Mouse (Mus musculus): ENCODE data around the gene Odf3. TPM values are rescaled to one million over a fixed set of nuclear protein-coding genes. Genes with fewer than 3 reads are reported as not detected.

Gene Odf3
- 0.12 and 0.16 TPM in 2 replicates for polyA plus RNA-seq (2015; fragmentation: Nextera tagmentation; extraction: Ambion mirVana)

DNA sequence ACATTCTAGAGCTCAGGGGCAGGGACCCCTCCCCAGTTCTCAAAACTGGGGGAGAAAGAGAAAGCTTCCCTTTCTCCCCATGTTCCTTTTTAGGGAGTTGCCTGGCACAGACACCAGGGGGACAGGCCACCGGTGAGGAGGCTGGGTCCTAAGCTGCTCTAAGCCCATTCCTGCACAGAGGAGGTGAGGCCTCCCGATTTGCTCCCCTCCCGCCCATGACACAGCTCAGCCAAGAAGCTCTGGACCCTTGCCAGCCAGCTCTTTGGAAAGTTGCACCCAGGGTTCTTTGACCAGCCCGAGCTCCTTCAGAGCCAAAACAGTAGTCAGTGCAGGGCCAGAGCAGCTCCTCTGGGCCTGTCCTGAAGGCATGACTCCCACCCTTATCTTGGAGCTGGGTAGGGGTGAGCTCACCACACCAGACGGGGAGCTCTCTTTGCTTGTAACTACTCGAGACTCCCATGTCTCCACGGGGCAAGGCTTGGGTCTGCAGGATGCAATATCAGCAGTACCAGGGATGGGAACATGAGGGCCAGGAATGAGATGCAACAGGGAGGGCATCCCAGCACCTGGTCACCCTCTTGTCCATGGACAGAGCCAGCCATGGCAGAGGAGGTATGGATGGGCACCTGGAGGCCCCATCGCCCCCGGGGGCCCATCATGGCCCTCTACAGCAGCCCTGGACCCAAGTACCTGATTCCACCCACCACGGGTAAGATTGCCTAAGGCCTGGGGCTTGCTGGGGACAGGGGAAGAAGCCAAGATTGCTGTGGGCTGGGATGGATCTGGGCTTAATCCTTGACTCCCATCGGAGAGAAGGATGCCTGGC lies at the start of gene Odf3:
Odf3 (plus strand) TSS at position 51 of the 826 bp plus-strand sequence.

GRCm38 (mm10) chr7:140821653-140822329 lies 25.8 kb upstream of the Odf3 start, which contains the start of gene Zfp941:
Gene Zfp941 (minus strand): TSS chr7:140822178.

DNA sequence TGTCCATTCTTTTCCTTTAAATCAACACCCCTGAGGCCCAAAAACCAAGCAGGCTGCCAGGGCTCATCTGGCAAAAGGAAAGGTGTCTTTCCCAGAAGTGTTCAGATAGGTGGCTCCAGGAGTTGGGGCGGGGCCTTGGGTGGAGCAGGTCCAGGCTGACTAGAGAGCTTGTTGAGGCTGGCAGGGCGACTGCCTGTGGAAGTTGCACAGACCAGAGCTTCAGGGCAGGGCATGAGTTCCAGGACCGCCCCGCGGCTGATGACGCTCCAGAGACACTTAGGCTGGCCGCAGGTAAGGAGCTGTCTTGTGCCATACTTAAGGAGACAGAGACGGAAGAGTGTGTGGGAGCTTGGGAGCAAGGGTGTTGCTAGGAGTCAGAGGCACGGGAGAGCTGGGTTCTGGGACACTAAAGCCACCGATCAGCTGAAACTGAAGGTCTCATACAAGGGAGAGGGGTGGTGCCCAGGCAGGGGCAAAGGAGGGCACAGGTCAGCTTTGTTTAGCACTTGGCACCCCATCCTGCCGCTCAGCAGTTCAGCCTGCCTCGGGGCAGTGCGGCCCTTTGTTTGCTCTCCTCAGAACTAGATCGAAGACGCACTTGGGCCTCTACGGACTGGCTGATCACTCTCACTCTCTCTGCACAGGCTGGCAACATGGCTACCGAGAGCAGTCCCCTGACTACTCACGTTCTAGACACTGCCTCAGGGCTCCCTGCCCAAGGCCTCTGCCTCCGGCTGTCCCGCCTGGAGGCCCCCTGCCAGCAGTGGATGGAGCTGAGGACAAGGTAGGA lies 12.4 kb upstream of the Odf3 start, which contains the start of gene Urah:
Urah (plus strand) TSS at position 51 of the 790 bp plus-strand sequence.

DNA sequence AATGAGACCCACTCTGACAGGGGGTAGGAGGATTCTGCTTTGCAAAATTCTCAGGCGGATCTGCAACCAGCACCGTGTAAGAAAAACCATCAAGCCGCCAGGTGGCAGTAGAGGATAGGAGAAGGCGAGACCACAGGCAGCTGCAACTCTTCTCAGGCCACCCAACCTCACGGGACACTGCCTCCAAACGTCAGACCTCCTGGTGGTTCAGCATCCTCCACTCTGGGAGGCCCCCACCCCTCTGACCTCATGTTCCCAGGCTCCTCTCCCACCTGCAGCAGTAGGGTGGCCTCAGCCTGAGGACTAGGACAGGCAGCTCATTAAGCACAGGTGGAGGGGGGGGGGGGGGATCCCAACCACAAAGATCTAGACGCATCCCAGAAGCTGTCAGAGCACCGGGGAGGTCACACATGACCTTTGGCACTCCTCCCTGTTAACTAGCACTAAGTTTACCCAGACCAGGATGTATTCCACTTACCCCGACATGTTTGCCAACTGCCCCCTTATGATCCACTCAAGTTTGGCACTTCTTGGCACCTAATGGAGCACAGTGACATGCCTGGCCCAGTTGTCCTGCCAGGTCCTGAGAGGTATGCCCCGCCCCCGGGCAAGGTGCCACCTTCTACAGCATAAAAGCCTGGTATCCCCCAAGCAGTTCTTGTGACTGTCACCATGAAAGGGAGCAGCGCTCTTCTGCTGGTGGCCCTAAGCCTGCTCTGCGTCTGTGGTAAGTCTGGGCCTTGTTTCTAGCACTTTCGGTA lies 2.5 kb upstream of the Odf3 start, which contains the start of gene Scgb1c1:
Scgb1c1 (plus strand) TSS at position 643 of the 761 bp plus-strand sequence.

DNA sequence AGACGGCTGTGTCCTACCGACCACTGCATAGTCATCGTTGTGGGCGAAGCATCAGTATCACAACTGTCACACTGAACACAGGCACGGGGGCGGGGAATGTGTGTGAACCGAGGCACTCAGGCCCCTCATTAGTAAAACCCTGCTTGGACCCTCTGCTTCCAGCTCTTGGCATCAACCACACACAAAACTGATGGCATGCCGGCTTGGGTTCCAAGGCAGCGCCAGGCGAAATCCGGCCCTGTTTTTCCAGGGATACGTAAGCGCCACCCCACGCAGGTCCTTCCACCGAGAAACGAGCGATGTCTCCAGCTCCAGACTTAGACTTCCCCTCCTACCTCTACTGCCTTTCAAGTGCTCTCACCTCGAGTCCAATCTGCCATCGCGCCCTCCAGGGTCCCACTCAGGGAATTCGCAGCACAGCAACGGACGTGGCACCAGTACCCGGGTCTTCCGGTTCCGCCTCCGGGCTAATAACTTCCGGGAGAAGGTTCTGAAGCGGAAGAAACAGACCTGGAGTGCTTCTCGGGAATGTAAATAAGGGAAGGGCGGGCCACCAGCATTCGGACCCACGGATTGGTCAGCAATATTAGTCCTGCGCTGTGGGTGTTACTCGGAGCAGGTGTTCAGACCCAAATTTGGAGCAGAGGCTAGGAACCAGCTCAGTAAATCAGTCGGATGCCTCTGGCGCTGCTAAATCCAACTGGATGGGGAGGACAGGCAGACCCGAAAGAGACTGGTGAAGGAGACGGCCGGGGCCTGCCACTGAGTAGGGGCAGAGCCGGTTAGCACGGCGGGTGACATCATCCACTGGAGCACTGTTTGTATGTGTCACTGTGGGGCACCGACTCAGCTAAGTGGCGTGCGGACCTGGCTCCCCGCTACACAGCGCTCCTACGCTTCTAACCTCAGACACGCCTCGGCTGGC lies 8.5 kb downstream of the Odf3 start, which contains the start of gene Gm45785:
Gm45785 (minus strand) TSS at position 472 of the 925 bp plus-strand sequence.

DNA sequence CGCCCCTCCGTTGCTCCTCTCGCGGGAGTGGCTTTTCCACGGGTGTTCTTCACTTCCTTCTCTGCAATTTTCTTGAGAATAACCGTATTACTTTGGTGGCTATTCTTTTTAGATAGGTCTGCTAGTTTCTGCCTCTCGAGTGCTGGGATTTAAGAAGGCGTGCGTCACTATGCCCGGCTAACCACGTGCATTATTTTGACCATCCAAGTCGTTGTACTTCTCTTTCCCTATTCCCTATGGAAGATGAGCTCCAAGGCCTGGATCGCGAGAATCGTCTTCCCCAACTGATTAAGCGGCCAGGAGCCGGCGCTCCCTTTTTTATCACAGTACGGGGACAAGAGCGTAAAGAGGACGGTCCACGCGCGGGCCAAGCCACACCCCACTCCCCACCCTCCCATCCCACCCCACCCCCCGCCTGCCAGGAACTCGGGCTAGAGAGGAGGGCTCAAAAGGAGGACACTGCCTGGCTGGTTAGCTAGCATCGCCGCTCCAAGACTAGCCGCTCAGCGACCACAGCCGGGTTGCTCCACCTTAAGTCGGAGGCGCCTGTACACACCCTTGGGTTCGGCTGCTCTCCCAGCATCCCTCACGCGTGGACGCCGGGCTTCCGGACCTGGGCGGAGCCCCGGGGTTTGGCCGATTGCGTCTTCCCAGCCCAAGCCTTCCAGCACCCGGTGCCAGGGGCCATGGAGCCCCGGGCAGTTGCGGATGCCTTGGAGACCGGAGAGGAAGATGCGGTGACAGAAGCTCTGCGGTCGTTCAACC lies 9.4 kb downstream of the Odf3 start, which contains the start of gene Ric8a:
Ric8a (plus strand) TSS at position 173 of the 765 bp plus-strand sequence.

DNA sequence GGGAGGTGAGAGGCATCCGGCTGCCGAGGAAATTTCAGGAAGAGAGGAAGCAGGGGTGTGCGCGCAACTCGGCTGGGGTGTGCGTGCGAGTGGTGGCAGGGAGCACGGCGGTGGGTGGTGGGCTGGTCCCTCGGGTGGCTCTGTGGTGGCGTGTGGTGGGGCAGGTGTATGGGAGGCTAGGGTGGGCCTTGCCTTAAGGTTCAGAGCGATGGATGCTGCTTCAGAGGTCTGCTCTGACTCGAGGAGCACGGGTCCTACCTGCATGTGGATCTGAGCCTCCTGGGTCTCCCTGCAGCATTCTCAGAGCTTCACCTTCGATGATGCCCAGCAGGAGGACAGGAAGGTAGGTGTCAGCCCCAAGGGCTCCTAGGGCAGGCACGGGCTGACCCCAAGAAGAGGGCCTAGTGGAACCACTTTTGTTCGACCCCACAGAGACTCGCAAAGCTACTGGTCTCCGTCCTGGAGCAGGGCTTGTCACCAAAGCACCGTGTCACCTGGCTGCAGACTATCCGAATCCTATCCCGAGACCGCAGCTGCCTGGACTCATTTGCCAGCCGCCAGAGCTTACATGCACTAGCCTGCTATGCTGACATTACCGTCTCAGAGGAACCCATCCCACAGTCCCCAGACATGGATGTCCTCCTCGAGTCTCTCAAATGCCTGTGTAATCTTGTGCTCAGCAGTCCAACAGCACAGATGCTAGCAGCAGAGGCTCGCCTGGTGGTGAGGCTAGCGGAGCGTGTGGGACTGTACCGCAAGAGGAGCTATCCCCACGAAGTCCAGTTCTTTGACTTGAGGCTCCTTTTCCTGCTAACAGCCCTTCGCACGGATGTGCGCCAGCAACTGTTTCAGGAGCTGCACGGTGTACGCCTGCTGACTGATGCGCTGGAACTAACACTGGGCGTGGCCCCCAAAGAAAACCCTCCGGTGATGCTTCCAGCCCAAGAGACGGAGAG lies 10.2 kb downstream of the Odf3 start, which contains the start of gene Bet1l:
Bet1l (minus strand) TSS at position 28 of the 956 bp plus-strand sequence.

DNA sequence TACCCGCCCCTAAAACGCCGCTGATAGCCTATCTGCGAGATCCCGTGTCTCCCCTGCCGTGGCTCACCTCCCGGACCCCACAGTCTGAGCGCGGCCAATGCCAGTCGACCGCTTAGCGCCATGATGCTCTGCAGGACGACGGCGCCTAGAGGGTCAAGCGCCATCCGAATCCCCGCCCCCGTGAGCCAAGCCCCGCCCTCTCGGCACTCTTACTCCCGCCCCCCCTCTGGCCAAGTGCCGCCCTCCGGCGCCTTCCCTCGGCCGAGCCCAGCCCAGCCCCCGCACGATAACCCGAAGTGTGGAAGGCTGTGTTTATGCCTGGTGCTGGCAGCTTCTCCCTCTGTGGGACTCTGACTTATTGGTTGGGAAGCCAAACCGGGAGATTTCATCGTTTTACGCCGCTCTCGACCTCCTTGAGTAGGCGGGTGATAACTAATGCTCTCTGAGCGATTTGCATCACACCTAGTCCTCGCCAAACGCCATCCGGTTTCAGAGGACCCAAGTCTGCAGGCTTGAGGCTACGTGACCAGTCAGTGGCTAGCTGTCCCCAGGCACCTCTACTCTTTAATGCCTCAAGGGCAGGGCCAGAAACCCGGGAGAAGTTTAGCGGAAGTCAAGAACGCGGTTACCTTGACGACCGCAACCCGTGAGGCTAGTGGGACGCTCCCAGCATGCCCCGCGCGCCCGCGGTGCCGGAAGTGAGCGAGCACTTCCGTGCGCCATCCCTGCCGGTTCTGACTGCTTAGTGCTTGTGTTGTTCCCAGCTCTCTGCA lies 34.3 kb downstream of the Odf3 start, which contains the start of the genes Psmd13 and Sirt3:
Psmd13 (plus strand) TSS at position 273 of the 773 bp plus-strand sequence.
Sirt3 (minus strand) TSS at position 614 of the 773 bp plus-strand sequence.

DNA sequence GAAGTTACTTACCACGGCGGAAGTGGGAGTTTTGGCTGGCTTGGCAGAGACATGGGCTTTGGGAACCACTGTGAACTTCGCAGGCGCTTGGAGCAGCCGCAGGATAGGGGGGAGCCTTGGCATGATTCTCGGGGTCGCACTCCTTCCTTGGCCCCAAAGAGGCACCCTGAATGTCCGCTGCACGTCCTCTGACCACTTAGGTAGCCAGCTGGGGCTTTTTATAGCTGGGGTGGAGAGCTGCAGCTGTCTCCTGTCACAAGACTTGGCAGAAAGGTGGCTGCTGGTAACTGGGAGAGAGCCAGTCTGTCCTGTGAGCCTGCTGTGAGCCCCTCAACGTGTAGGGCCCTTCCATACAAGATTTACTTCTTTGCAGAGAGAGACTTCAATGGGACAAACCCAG lies 52.6 kb downstream of the Odf3 start, which contains the start of gene Cox8b:
Cox8b (minus strand) TSS at position 227 of the 400 bp plus-strand sequence.

Other genes with a start within 250 kb of the Odf3 start
- gene Olfr46, start 246.5 kb upstream of the Odf3 start, polyA plus RNA-seq (2015; fragmentation: Nextera tagmentation; extraction: Ambion mirVana) = 0.01 TPM in 2 replicates
- not detected in 2 replicates for gene Olfr61, start 218.8 kb upstream of the Odf3 start, polyA plus RNA-seq (2015; fragmentation: Nextera tagmentation; extraction: Ambion mirVana)
- not detected in 2 replicates for gene Olfr53, start 201.4 kb upstream of the Odf3 start, polyA plus RNA-seq (2015; fragmentation: Nextera tagmentation; extraction: Ambion mirVana)
- not detected in 2 replicates for gene Olfr539, start 187.9 kb upstream of the Odf3 start, polyA plus RNA-seq (2015; fragmentation: Nextera tagmentation; extraction: Ambion mirVana)
- not detected in 2 replicates for gene Olfr45, start 165.9 kb upstream of the Odf3 start, polyA plus RNA-seq (2015; fragmentation: Nextera tagmentation; extraction: Ambion mirVana)
- gene Olfr541, start 150.5 kb upstream of the Odf3 start, polyA plus RNA-seq (2015; fragmentation: Nextera tagmentation; extraction: Ambion mirVana) = not detected in 2 replicates
- 0.19 and 0.23 TPM in 2 replicates for gene Cyp2e1, start 84.1 kb upstream of the Odf3 start, polyA plus RNA-seq (2015; fragmentation: Nextera tagmentation; extraction: Ambion mirVana)
- 0.16 TPM in 1 of 2 replicates, not detected in the other for gene Syce1, start 60.0 kb upstream of the Odf3 start, polyA plus RNA-seq (2015; fragmentation: Nextera tagmentation; extraction: Ambion mirVana)
- gene Zfp941, start 25.6 kb upstream of the Odf3 start, polyA plus RNA-seq (2015; fragmentation: Nextera tagmentation; extraction: Ambion mirVana) = 0.13 TPM in 2 replicates
- gene Urah, start 12.8 kb upstream of the Odf3 start, polyA plus RNA-seq (2015; fragmentation: Nextera tagmentation; extraction: Ambion mirVana) = 0.18 TPM in 1 of 2 replicates, not detected in the other
- not detected in 2 replicates for gene Scgb1c1, start 2.3 kb upstream of the Odf3 start, polyA plus RNA-seq (2015; fragmentation: Nextera tagmentation; extraction: Ambion mirVana)
- not detected in 2 replicates for gene Gm45785, start 8.5 kb downstream of the Odf3 start, polyA plus RNA-seq (2015; fragmentation: Nextera tagmentation; extraction: Ambion mirVana)
- 31.8 and 36.1 TPM in 2 replicates for gene Ric8a, start 9.2 kb downstream of the Odf3 start, polyA plus RNA-seq (2015; fragmentation: Nextera tagmentation; extraction: Ambion mirVana)
- gene Bet1l, start 9.8 kb downstream of the Odf3 start, polyA plus RNA-seq (2015; fragmentation: Nextera tagmentation; extraction: Ambion mirVana) = 32.7 and 38.1 TPM in 2 replicates
- gene Psmd13, start 34.2 kb downstream of the Odf3 start, polyA plus RNA-seq (2015; fragmentation: Nextera tagmentation; extraction: Ambion mirVana) = 159 and 163 TPM in 2 replicates
- 21.7 and 24.0 TPM in 2 replicates for gene Sirt3, start 34.5 kb downstream of the Odf3 start, polyA plus RNA-seq (2015; fragmentation: Nextera tagmentation; extraction: Ambion mirVana)
- gene Cox8b, start 52.6 kb downstream of the Odf3 start, polyA plus RNA-seq (2015; fragmentation: Nextera tagmentation; extraction: Ambion mirVana) = 0.55 and 1.2 TPM in 2 replicates
- gene Nlrp6, start 73.1 kb downstream of the Odf3 start, polyA plus RNA-seq (2015; fragmentation: Nextera tagmentation; extraction: Ambion mirVana) = 0.08 TPM in 2 replicates
- 6.2 and 8.2 TPM in 2 replicates for gene Pgghg, start 93.6 kb downstream of the Odf3 start, polyA plus RNA-seq (2015; fragmentation: Nextera tagmentation; extraction: Ambion mirVana)
- gene Ifitm5, start 102.5 kb downstream of the Odf3 start, polyA plus RNA-seq (2015; fragmentation: Nextera tagmentation; extraction: Ambion mirVana) = 0.97 and 1.4 TPM in 2 replicates
- 0.40 TPM in 1 of 2 replicates, not detected in the other for gene Gm45717, start 108.1 kb downstream of the Odf3 start, polyA plus RNA-seq (2015; fragmentation: Nextera tagmentation; extraction: Ambion mirVana)
- gene Ifitm2, start 108.2 kb downstream of the Odf3 start, polyA plus RNA-seq (2015; fragmentation: Nextera tagmentation; extraction: Ambion mirVana) = 630 and 797 TPM in 2 replicates
- gene Ifitm1, start 119.4 kb downstream of the Odf3 start, polyA plus RNA-seq (2015; fragmentation: Nextera tagmentation; extraction: Ambion mirVana) = 143 and 182 TPM in 2 replicates
- 384 and 520 TPM in 2 replicates for gene Ifitm3, start 163.0 kb downstream of the Odf3 start, polyA plus RNA-seq (2015; fragmentation: Nextera tagmentation; extraction: Ambion mirVana)
- gene Ifitm6, start 170.1 kb downstream of the Odf3 start, polyA plus RNA-seq (2015; fragmentation: Nextera tagmentation; extraction: Ambion mirVana) = 94.2 and 145 TPM in 2 replicates
- gene Gm17387, start 181.3 kb downstream of the Odf3 start, polyA plus RNA-seq (2015; fragmentation: Nextera tagmentation; extraction: Ambion mirVana) = not detected in 2 replicates
- 0.29 and 0.49 TPM in 2 replicates for gene B4galnt4, start 213.3 kb downstream of the Odf3 start, polyA plus RNA-seq (2015; fragmentation: Nextera tagmentation; extraction: Ambion mirVana)
- gene Pkp3, start 230.4 kb downstream of the Odf3 start, polyA plus RNA-seq (2015; fragmentation: Nextera tagmentation; extraction: Ambion mirVana) = 2.2 and 3.6 TPM in 2 replicates

Measured in spleen, postnatal 0 days (tissue).